Mouse (Mus musculus): Measurements from ENCODE around the gene Drd1. TPM values are rescaled to one million over a fixed set of nuclear protein-coding genes. Genes with fewer than 3 reads are reported as not detected.
A peak's percentile ranks its signal among the peaks of the same experiment; 100 is the strongest.

Drd1 gene
- total RNA-seq, 2 experiments from 2014 or later, result 0.16 to 0.55 TPM

- intact Hi-C loops (cut with DNase I; ENCODE audit: low total_unique reads), result no loop called here
- no peak for DNase-seq
Observed at GRCm38 (mm10) chr13:54076051-54076450, 20.5 kb upstream of the Drd1 start.

GRCm38 (mm10) chr13:54075416-54075815 is 19.9 kb upstream of the Drd1 start:
- no peak for DNase-seq
- intact Hi-C loops (cut with DNase I; ENCODE audit: low total_unique reads), result no loop called here

- intact Hi-C loops (cut with DNase I; ENCODE audit: low total_unique reads), result no loop called here
- DNase-seq, result no peak
Observed at GRCm38 (mm10) chr13:54073491-54073890, 18.0 kb upstream of the Drd1 start.

- no peak for DNase-seq
- intact Hi-C loops (cut with DNase I; ENCODE audit: low total_unique reads), result no loop called here
Observed at GRCm38 (mm10) chr13:54073066-54073465, 17.6 kb upstream of the Drd1 start.

- no peak for DNase-seq
- intact Hi-C loops (cut with DNase I; ENCODE audit: low total_unique reads), result no loop called here
Observed at GRCm38 (mm10) chr13:54072526-54073057, 17.1 kb upstream of the Drd1 start.

GRCm38 (mm10) chr13:54071606-54072331 is 16.3 kb upstream of the Drd1 start, which contains the start of gene Sfxn1:
TSS of gene Sfxn1 (plus strand) at chr13:54071869.
- DNase-seq, result peak; percentile 56
- intact Hi-C loops (cut with DNase I; ENCODE audit: low total_unique reads), result no loop called here

GRCm38 (mm10) chr13:54071011-54071410 is 15.5 kb upstream of the Drd1 start:
- DNase-seq, result no peak
- intact Hi-C loops (cut with DNase I; ENCODE audit: low total_unique reads), result no loop called here

- intact Hi-C loops (cut with DNase I; ENCODE audit: low total_unique reads), result no loop called here
- DNase-seq, result no peak
Observed at GRCm38 (mm10) chr13:54067617-54068166, 12.2 kb upstream of the Drd1 start.

GRCm38 (mm10) chr13:54066081-54066746 is 10.7 kb upstream of the Drd1 start:
- no peak for DNase-seq
- intact Hi-C loops (cut with DNase I; ENCODE audit: low total_unique reads), result no loop called here

GRCm38 (mm10) chr13:54063292-54063691 is 7.8 kb upstream of the Drd1 start:
- intact Hi-C loops (cut with DNase I; ENCODE audit: low total_unique reads), result no loop called here
- DNase-seq, result no peak

- no peak for DNase-seq
- intact Hi-C loops (cut with DNase I; ENCODE audit: low total_unique reads), result no loop called here
Observed at GRCm38 (mm10) chr13:54062068-54062467, 6.6 kb upstream of the Drd1 start.

- intact Hi-C loops (cut with DNase I; ENCODE audit: low total_unique reads), result loop anchor here (5.0 kb wide), 1 partner anchor 273 kb away; no protein-coding TSS in a partner anchor
- DNase-seq, result peak; percentile 9
Observed at GRCm38 (mm10) chr13:54054962-54055361, 543 bp downstream of the Drd1 start.

GRCm38 (mm10) chr13:54051641-54052040 is 3.9 kb downstream of the Drd1 start:
- no peak for DNase-seq
- intact Hi-C loops (cut with DNase I; ENCODE audit: low total_unique reads), result no loop called here

- no peak for DNase-seq
- intact Hi-C loops (cut with DNase I; ENCODE audit: low total_unique reads), result no loop called here
Observed at GRCm38 (mm10) chr13:54048679-54049352, 6.7 kb downstream of the Drd1 start.

- intact Hi-C loops (cut with DNase I; ENCODE audit: low total_unique reads), result no loop called here
- no peak for DNase-seq
Observed at GRCm38 (mm10) chr13:54040256-54040655, 15.2 kb downstream of the Drd1 start.

GRCm38 (mm10) chr13:54037936-54038335 is 17.6 kb downstream of the Drd1 start:
- DNase-seq, result no peak
- intact Hi-C loops (cut with DNase I; ENCODE audit: low total_unique reads), result no loop called here

GRCm38 (mm10) chr13:54035541-54035940 is 20.0 kb downstream of the Drd1 start:
- intact Hi-C loops (cut with DNase I; ENCODE audit: low total_unique reads), result no loop called here
- no peak for DNase-seq

GRCm38 (mm10) chr13:54033653-54034052 is 21.9 kb downstream of the Drd1 start:
- intact Hi-C loops (cut with DNase I; ENCODE audit: low total_unique reads), result no loop called here
- DNase-seq, result no peak

- no peak for DNase-seq
- intact Hi-C loops (cut with DNase I; ENCODE audit: low total_unique reads), result no loop called here
Observed at GRCm38 (mm10) chr13:54027079-54027478, 28.4 kb downstream of the Drd1 start.

GRCm38 (mm10) chr13:54023311-54023710 is 32.2 kb downstream of the Drd1 start:
- DNase-seq, result no peak
- intact Hi-C loops (cut with DNase I; ENCODE audit: low total_unique reads), result no loop called here

Measured in gastrocnemius, postnatal 14 days (tissue).